Mouse (Mus musculus) kidney, postnatal 10 days (tissue): ENCODE results near the gene Hcfc1.

ENCODE experiments used
- DNase-seq: peaks from one replicate; pipeline ENCODE4 v3.0.0; 2021; ENCODE audit warnings: mixed read lengths

The Hcfc1 gene

DNA sequence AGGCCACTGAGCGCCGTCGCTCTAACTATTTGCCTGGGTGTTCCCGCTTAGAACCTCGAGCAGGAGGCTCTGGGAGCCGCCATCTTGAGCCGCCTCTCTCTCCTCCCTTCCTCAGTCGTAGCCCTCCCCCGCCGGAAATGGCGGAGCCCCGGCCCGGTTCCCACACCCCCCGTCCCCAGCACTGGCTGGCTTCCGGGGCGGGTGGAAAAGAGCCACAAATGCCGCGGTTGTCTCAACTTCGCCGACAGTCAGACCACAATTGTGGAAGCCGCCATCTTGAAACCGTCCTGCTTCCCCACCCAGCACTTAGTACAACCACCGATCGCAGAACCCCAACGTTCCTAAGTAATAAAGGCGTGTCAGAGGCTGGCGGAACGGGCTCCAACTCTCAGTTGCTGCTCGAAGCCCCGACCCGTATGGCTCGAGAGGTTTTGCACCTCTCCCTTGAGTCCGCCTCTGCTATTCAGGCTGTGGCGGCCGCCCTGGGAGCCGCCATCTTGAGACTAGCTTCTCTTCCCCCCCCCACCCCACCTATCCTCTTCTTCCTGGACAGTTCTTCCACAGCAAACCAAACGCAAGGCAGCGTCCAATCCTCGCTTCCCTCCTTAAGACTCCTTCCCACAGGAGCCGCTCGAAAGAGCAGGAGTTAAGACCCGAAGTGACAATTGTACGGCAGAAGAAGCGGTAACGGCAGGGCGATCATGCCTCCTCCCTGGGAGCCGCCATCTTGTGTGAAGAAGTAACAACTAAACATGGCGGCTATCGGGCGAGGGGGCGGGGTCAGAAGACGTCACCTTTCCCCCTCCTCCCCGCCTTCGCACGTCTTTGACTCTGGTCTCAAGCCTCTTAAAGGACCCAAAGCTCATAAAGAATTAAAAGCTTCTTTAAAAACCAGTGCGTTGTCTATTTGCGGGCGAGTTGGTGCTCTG, at the start of gene Hcfc1:
Hcfc1 (minus strand) TSS at position 110 of the 929 bp plus-strand sequence.
- DNase-seq = peak; percentile 93

- no peak for DNase-seq
Observed at GRCm38 (mm10) chrX:74014597-74014996, 48.4 kb upstream of the Hcfc1 start.

DNA sequence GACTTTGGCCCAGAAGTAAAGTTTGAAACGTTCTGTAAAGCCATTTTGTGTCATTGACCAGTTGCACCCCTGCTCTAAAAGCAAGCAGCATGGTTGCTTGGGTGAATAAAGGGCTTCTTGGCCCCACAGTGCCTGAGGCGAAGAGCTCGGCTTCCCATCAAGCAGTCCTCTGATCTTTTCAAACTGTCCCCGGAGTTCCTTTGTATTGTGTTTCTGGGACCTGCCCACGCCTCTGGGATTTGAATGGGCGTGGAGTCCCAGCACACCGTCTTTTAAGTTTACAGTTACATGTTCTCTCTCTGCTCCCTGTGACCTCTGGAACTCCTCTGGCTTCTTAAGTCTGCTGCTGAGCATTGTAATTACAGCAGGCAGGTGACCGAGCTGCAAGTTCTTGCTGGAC, 41.9 kb upstream of the Hcfc1 start:
- no peak for DNase-seq

GRCm38 (mm10) chrX:74006401-74006800, 40.2 kb upstream of the Hcfc1 start:
- DNase-seq = no peak

GRCm38 (mm10) chrX:74003644-74004043, 37.5 kb upstream of the Hcfc1 start:
- DNase-seq = no peak

DNA sequence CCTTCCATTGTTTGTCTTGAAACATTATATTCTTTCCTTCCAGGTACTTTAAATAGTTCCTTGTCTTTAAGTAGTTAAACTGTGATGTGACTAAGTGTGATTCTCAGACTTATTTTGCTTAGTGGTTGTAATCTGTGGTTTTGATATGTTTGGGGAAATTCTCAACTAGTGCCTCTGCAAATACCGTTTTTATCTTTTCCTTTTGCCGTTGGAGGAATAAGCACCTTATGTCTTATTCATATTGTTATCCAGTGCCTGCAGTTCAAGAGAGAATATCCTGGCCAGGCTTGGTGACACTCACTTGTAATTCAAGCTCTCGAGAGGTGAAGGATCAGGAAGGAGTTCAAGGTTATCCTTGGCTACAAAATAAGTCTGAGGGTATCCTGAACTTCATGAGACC, 34.9 kb upstream of the Hcfc1 start:
- DNase-seq = no peak

DNA sequence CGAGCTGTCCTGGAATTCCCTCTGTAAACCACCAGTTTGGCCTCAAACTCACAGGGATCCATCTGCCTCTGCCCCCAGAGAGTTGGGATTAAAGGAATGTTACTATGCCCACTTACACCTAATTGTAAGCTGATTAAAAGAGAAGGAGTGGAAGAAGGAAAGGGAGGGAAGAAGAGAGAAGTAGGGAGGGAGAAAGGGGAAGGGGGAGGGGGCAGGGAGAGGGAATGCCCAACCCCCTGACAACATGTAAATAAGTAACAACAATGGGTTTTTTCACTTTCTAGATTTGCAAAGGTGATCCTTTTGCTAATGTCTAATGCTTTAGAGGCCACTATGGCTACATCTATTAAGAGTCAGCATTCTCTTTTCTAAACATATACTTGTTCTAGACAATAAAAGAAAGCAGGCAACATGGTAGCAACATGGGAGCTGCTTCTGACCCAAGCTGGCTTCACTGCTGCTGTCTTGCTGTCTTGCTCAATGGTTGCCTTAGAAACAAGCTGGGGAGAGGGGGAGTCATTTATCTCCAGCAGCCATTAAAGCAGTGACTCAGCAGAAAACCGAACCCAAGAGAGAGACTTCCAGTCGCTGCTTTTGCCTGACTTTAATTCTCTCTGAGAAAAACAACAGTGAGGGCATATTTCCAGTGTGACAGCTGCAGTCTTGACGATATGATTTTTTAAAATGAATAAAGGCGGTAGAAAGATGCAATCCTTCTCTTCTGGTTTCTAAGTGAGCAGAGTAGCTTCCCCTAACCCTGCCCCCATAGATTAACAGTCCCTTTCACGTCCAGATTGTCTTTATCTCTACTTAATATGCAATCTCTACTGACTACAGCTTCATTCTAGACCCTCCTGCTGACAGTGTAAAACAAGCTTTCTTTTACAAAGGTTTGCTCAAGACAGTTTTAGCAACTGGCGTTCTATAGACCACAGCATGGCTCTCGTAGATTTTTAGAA, 33.0 kb upstream of the Hcfc1 start:
- DNase-seq = peak; percentile 38

DNA sequence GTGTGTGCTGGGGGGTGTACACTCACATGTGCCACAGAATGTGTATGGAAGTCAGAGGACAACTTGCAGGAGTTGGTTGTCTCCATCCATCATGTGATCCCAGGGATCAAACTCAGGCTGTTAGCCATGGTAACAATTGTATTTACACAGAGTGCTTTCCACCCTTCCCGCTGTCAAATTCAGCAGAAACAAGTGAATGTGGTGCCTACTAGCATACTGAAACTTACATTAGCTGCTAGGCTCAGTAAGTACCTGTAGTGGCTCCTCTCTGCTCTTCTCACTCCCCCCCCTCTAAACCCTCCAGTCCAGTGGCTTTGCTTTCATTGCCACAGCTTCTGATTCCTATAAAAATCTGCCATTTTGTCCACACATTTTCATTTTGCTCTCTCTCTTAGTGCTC, 11.6 kb upstream of the Hcfc1 start:
- no peak for DNase-seq

DNA sequence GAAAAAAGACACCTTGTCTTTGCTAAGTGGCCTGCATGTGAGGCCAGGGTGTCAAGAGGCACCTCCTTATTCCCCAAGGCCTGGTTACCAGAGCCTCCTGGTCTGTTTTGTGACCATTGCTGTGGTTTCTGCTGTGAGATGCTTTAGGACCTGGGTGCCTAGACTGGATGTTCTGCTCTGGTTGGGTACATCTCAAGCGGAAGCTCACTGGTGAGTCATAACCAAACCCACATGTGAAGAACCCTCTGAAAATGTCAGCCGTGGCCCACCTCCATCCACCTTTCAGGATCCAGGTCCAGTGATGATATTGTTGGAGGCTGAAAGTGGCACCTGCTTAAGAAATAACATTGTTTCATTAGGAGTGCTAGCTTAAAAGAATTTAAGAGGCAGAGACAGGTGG, 10.1 kb upstream of the Hcfc1 start:
- no peak for DNase-seq

DNA sequence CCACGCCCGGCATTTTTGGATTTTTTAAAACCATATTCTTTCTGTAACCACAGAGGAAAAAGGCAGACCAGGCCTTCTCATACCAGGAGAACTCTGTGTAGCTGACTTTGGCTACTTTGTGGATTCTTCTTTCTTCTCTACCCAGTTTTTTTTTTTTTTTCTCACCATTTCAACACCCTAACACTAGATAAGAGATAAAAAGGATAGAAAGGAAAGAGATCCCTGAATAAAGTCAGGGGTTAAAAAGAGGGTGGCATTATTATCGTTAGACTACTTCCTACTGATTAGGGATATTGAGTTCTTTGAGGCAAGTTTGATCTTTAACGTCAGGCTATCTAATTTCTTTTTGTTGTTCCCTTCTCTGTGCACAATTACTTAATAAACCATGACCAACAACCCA, 6.6 kb upstream of the Hcfc1 start:
- DNase-seq = no peak

DNA sequence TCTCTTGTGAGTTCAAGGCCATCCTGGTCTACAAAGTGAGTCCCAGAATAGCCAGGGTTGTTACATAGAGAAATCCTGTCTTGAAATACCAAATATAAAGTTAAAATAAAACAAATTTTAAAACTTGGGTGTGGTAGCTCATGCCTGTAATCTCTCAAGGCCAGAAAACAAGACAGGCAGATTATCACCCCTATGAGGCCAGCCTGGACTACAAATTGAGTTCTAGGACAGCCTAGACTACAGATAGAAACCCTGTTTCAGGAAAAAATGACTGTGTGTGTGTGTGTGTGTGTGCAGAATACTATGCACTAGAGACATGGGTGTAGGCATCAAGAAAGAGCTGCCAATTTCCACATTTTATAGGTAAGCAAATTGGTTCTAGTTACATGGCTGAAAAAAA, 4.6 kb upstream of the Hcfc1 start:
- DNase-seq = no peak

DNA sequence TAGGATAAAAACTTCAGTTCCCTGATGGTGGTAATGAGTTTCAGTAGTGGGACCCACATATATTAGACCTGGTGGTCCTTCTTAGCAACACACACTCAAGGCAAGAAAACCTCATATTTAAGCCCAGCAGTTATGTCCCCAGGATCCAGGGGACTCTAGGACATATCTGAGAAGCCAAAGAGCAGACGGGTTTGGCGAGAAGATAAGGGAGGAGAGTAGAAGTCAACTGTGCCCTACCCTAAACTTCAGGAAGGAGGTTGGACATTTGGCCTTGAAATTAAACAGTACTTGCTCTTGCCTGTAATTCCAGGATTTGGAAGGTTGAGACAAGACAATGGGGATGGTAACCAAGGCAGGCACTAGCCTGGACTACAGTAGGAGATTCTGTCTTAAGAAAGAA, 3.6 kb upstream of the Hcfc1 start:
- no peak for DNase-seq

- DNase-seq = no peak
Observed at GRCm38 (mm10) chrX:73969167-73969566, 3.0 kb upstream of the Hcfc1 start.

DNA sequence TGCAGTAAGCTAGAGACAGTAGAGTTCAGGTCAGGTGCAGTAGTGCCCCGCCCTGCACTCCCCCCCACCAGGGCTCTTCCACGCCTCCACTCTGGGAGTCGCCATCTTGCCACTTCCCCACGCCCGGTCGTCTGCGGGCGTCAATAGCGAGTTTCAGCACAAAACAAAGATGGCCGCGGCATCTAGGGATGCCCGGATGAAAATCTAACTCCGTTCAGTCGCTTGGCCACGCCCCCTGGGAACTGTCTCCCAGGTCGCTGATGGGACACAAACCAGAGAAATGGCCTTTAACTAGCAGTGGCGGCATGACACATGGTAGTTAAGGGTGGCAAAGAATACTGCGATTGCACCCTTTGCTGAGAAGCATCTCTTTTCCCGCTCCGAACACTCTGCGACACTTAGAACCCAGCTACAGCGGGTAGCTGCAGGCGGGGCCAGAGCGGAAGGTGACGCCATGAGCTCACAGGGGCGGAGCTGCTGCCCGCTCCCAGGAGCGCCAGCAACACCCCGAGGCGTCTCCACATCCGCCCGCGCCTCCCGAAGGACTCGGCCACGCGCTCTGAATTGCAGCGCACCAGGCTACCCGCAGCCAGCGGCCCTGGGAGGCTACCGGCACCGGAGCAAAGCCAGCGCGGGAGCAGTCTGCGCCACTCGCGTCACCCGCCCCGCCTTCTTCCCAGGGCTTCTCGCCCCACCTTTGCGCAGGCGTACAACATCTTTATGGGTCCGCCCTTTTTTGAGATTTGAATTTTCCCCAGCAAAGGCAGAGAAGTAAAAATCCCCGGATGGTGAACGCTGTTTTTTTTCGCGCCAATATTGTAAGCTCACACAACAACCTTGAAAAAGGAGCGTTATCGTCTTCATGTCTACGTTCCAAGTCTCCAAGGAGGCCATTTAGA, 1.3 kb upstream of the Hcfc1 start:
- DNase-seq = peak; percentile 93

DNA sequence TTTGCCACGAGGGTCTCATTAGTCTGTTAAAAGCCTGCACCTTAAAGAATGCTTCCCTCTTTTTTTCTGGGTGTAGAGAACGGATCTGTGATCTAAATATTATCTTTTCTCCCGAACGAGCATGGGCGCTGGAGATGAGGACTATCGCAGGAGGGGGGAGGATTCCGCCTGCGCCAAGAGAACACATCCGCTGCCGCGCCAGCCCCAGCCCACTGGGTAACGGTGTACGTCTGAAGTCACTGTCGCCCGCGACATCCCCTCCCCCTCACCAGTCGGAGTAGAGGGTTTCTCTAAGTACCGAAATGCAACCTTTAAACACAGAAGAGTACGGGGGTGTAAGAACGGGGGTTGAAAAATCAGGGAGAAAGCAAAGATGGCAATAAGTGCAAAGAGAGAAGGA, 850 bp downstream of the Hcfc1 start:
- DNase-seq = peak; percentile 67

DNA sequence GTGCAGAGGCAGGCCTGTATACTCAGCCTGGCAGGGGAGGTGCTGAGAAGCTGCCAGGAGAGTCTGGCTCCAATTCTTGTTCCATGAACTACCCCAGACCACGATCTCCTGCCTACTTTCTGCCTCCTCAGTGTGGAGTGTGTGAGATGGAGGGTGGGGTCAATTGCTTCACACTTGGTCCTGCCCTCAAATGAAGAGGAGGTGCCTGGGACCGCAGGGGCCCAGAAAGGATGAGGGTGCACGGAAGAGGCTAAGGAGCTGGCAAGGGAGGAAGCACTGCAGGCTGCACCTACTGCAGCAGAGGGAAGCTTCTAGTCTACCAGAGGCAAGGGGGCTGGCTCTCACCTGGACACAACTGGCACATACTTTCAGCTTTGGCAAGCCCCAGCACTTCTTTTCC, 1.8 kb downstream of the Hcfc1 start:
- DNase-seq = peak; percentile 14

DNA sequence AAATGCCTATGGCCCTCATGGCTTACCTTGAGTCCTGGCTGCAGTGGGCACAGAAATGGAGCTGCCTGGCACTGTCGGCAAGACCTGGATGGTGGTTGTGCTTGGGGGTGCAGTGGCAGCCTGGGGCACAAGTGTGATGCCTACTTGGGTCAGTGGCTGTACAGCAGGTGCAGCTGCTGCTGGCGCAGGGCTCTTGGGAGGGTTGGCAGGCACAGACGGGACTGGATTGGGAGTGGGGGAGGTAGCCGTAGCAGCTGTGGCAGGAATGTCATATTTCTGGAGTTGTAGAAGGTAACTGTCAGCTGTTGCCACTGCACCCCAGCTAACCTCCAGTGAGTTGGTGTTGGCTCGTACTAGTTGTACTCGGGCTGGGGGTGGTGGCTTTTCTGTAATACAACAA, 11.2 kb downstream of the Hcfc1 start:
- DNase-seq = no peak

GRCm38 (mm10) chrX:73952603-73953002, 13.6 kb downstream of the Hcfc1 start:
- DNase-seq = no peak

GRCm38 (mm10) chrX:73949341-73949740, 16.8 kb downstream of the Hcfc1 start:
- DNase-seq = no peak

DNA sequence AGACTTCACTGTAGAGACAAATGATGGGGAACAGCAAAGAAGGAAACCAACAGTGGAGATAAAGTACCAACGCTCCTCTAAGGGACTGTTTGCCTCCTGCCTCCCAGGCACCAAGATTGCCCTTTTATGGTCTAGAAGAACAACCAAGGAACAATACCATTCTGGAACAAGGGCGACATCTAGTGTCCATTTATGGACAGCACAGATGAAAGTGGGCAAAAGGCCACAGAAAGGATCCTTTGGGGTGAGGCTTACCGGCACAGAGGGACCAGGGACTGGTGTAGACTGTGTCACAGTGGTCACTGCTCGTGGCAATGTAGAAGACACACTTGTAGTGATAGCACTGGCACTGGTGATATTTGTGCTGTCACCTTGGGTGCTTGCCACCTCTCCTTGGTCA, 17.5 kb downstream of the Hcfc1 start:
- peak; percentile 63 for DNase-seq

GRCm38 (mm10) chrX:73946896-73947295, 19.3 kb downstream of the Hcfc1 start:
- no peak for DNase-seq

GRCm38 (mm10) chrX:73942294-73942693, 23.9 kb downstream of the Hcfc1 start:
- no peak for DNase-seq

- DNase-seq = no peak
Observed at GRCm38 (mm10) chrX:73941860-73942259, 24.3 kb downstream of the Hcfc1 start.
